In the genomic region with DNA sequence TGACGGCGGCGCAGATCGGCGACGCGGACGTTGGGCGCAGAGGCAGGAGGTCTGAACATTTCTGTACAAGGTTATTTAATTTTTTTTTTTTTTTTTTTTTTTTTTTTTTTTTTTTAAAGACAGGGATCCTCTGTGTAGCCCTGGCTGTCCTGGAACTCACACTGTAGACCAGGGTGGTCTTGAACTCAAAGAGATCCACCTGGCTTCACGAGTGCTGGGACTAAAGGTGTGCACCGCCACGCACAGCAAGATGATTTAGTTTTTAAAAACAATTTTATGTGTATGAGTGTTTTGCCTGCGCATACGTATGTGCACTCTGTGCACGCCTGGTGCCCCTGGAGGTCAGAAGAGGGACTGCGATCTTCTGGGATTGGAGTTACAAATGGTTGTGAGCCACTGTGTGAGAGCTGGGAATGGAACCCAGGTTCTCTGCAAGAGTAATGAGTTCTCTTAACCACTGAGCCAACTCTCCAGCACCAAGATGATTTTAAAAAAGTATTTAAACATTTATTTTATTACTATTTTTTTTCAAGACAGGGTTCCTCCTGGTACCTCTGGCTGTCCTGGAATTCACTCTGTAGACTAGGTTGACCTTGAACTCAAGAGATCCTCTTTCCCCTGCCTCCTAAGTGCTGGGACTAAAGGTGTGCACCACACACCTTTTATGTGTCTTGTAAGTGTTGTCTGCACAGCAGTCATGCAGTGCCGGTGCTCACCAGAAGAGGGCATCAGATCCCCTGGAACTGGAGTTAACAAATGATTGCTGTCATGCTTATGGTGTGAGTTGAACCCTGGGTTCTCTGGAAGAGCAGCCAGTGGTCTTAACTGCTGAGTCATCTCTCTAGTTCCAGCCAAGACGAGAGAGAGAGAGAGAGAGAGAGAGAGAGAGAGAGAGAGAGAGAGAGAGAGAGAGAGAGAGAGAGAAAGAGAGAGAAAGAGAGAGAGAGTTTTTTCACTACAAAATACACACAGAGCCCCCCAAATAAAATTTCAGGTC, we compare ENCODE assay signal across 9 mouse cellular contexts. TPM values are rescaled to one million over a fixed set of nuclear protein-coding genes. Genes with fewer than 3 reads are reported as not detected.
A peak's percentile ranks its signal among the peaks of the same experiment; 100 is the strongest.
DNase-seq lines count a peak whose midpoint lies in the region; ATAC-seq and TF ChIP-seq lines count a peak whose summit lies in the region.
"Had no signal": no experiment of that assay in that cellular context is flagged by ENCODE, and none has a peak within 500 bp of the region (broad histone marks: within the 10 kb centered on the region; RNA-seq: fewer than 3 reads in every experiment).

TSS of gene Gm7075 (minus strand) at position 51 of the 997 bp plus-strand sequence.

- no peak for ATAC-seq in intestine, embryonic 14.5 days (replicated peaks; ENCODE audit: low FRiP score, low TSS enrichment, low read depth)
- no peak for ATAC-seq in intestine, embryonic 16.5 days
- no peak for ATAC-seq in lung, embryonic 14.5 days (ENCODE audit: insufficient read depth)

- TF ChIP-seq RAD21 in MEL (IDR thresholded peaks at IDR 0.05; ENCODE audit: low read depth, low read length): peak; percentile 33

- H3K9ac ChIP-seq in intestine, embryonic 14.5 days (ENCODE audit: low read length): no peak within 1 kb of the TSS
- no peak within 1 kb of the TSS for H3K9ac ChIP-seq in intestine, embryonic 16.5 days (ENCODE audit: low read depth, low read length)
- H3K9ac ChIP-seq in MEL (ENCODE audit: control insufficient read depth, low read depth, low read length, poor library complexity, severe bottlenecking): peak within 1 kb of the TSS; percentile 34
- H3K9ac ChIP-seq in lung, embryonic 14.5 days: no peak within 1 kb of the TSS
- H3K9ac ChIP-seq: heart, embryonic 13.5 days had no signal

- no peak within 1 kb of the TSS for H3K4me3 ChIP-seq in intestine, embryonic 14.5 days (ENCODE audit: low read depth, low read length)
- no peak within 1 kb of the TSS for H3K4me3 ChIP-seq in intestine, embryonic 16.5 days (ENCODE audit: low read length)
- H3K4me3 ChIP-seq in C2C12 (ENCODE audit: insufficient read depth, poor library complexity, severe bottlenecking) (no peak within 1 kb of the TSS), MEL (ENCODE audit: control insufficient read depth in 1 of 2, insufficient read depth in 1 of 2, low read depth in 2 of 2, low read length in 2 of 2) (peak within 1 kb of the TSS; percentile 33 to 39)
- H3K4me3 ChIP-seq in lung, embryonic 14.5 days (ENCODE audit: low read depth, low read length): no peak within 1 kb of the TSS
- H3K4me3 ChIP-seq: heart, embryonic 13.5 days; myocyte had no signal

- no peaks in the 10 kb centered on the region for H3K27me3 ChIP-seq in intestine, embryonic 14.5 days (replicated peaks; ENCODE audit: control insufficient read depth, insufficient read depth, low read length)
- H3K27me3 ChIP-seq in intestine, embryonic 16.5 days (replicated peaks; ENCODE audit: control insufficient read depth, insufficient read depth, low read length): no peaks in the 10 kb centered on the region
- no peaks in the 10 kb centered on the region for H3K27me3 ChIP-seq in C2C12 (ENCODE audit: control insufficient read depth, insufficient read depth, insufficient read length)
- H3K27me3 ChIP-seq in MEL (ENCODE audit: control insufficient read depth in 1 of 2, insufficient read depth in 2 of 2, low read length in 2 of 2): no peaks in the 10 kb centered on the region; a peak in 1 of 4 replicates
- H3K27me3 ChIP-seq in lung, embryonic 14.5 days (ENCODE audit: insufficient read depth, low read length): no peaks in the 10 kb centered on the region
- H3K27me3 ChIP-seq: heart, embryonic 13.5 days had no signal

- no peak for TF ChIP-seq POLR2A in MEL (IDR thresholded peaks at IDR 0.05; ENCODE audit: control insufficient read depth in 1 of 2, insufficient read depth in 1 of 2, low read depth in 1 of 2, low read length in 2 of 2, poor library complexity in 1 of 2)

- H3K4me2 ChIP-seq in intestine, embryonic 14.5 days (ENCODE audit: low read length): no peak within 1 kb of the TSS
- no peak within 1 kb of the TSS for H3K4me2 ChIP-seq in intestine, embryonic 16.5 days (ENCODE audit: low read depth, low read length)
- no peak within 1 kb of the TSS for H3K4me2 ChIP-seq in lung, embryonic 14.5 days
- H3K4me2 ChIP-seq: heart, embryonic 13.5 days had no signal

- H3K27ac ChIP-seq in intestine, embryonic 14.5 days (ENCODE audit: low read depth): no peak within 1 kb of the TSS
- no peak within 1 kb of the TSS for H3K27ac ChIP-seq in intestine, embryonic 16.5 days (ENCODE audit: low read length)
- no peak within 1 kb of the TSS for H3K27ac ChIP-seq in MEL (ENCODE audit: control insufficient read depth, low read depth, low read length)
- no peak within 1 kb of the TSS for H3K27ac ChIP-seq in lung, embryonic 14.5 days (ENCODE audit: low read depth)
- H3K27ac ChIP-seq: heart, embryonic 13.5 days had no signal

- no peak for TF ChIP-seq EP300 in MEL (IDR thresholded peaks at IDR 0.05; ENCODE audit: low read depth in 1 of 2, low read length in 2 of 2)

- peak; percentile 63 for DNase-seq in intestine, embryonic 14.5 days (ENCODE audit: low spot score)
- DNase-seq in MEL (ENCODE audit: low read depth, low spot score): peak; percentile 91
- DNase-seq in fibroblast of lung, adult 2 months (ENCODE audit: low read depth): peak; percentile 15
- peak; percentile 64 for DNase-seq in lung, embryonic 14.5 days
- peak; percentile 33 to 53 for DNase-seq in spleen, postnatal 36 days (ENCODE audit: low spot score in 2 of 2)

- H3K79me2 ChIP-seq in C2C12 (ENCODE audit: control insufficient read depth, insufficient read depth): no peaks in the 10 kb centered on the region
- H3K79me2 ChIP-seq in MEL (ENCODE audit: control insufficient read depth, insufficient read depth, low read length, poor library complexity): no peaks in the 10 kb centered on the region

- H3K36me3 ChIP-seq in intestine, embryonic 14.5 days (ENCODE audit: control insufficient read depth, insufficient read depth, low read length): no peaks in the 10 kb centered on the region
- no peaks in the 10 kb centered on the region for H3K36me3 ChIP-seq in intestine, embryonic 16.5 days (ENCODE audit: control insufficient read depth, insufficient read depth, low read length)
- no peaks in the 10 kb centered on the region for H3K36me3 ChIP-seq in C2C12 (ENCODE audit: control insufficient read depth, insufficient read depth)
- no peaks in the 10 kb centered on the region for H3K36me3 ChIP-seq in MEL (ENCODE audit: control insufficient read depth in 1 of 2, insufficient read depth in 2 of 2, low read length in 2 of 2)
- H3K36me3 ChIP-seq in lung, embryonic 14.5 days (ENCODE audit: insufficient read depth): no peaks in the 10 kb centered on the region
- H3K36me3 ChIP-seq: heart, embryonic 13.5 days had no signal

- no peak within 1 kb of the TSS for H3ac ChIP-seq in C2C12 (ENCODE audit: control insufficient read depth, insufficient read length, low read depth)

- WGBS in intestine, embryonic 14.5 days: 87% methylated on average over 18 of the region's 18 CpGs
- 84% methylated on average over 18 of the region's 18 CpGs for whole genome bisulfite sequencing in intestine, embryonic 16.5 days
- WGBS in lung, embryonic 14.5 days: 86% methylated on average over 18 of the region's 18 CpGs

- H3K9me3 ChIP-seq in intestine, embryonic 14.5 days (ENCODE audit: control insufficient read depth, low read length): no peaks in the 10 kb centered on the region
- H3K9me3 ChIP-seq in intestine, embryonic 16.5 days (ENCODE audit: control insufficient read depth, low read length): no peaks in the 10 kb centered on the region
- no peaks in the 10 kb centered on the region for H3K9me3 ChIP-seq in MEL (replicated peaks; ENCODE audit: insufficient read depth, low read length)
- H3K9me3 ChIP-seq in lung, embryonic 14.5 days (ENCODE audit: low read depth, low read length): no peaks in the 10 kb centered on the region
- H3K9me3 ChIP-seq: heart, embryonic 13.5 days had no signal

- no peaks in the 10 kb centered on the region for H3K4me1 ChIP-seq in intestine, embryonic 14.5 days (replicated peaks; ENCODE audit: control insufficient read depth, insufficient read depth, low read length)
- no peaks in the 10 kb centered on the region for H3K4me1 ChIP-seq in intestine, embryonic 16.5 days (ENCODE audit: control insufficient read depth, insufficient read depth, low read length)
- peaks cover 0 to 4% of the 10 kb centered on the region in 2 experiments; a peak in 1 of 4 replicates for H3K4me1 ChIP-seq in MEL (ENCODE audit: control insufficient read depth in 1 of 2, insufficient read depth in 2 of 2, low read length in 2 of 2)
- no peaks in the 10 kb centered on the region for H3K4me1 ChIP-seq in lung, embryonic 14.5 days (ENCODE audit: insufficient read depth)
- H3K4me1 ChIP-seq: heart, embryonic 13.5 days had no signal

- H3K79me3 ChIP-seq in C2C12 (ENCODE audit: low read depth): no peaks in the 10 kb centered on the region

- TF ChIP-seq CTCF in C2C12 (IDR thresholded peaks at IDR 0.05; ENCODE audit: control insufficient read depth, insufficient read depth, insufficient read length) (peak; percentile 14), MEL (IDR thresholded peaks at IDR 0.05 in 2 of 3, conservative IDR thresholded peaks at IDR 0.05 in 1 of 3; ENCODE audit: control insufficient read depth in 1 of 3, insufficient read depth in 1 of 3, low read depth in 2 of 3, low read length in 3 of 3, poor library complexity in 1 of 3, severe bottlenecking in 1 of 3) (peak; percentile 61 to 75 (median 72))
- peak; percentile 68 for TF ChIP-seq CTCF in lung, embryonic 14.5 days (IDR thresholded peaks at IDR 0.05; ENCODE audit: low read depth)

TF ChIP-seq in C2C12, 6 proteins besides CTCF, POLR2A, EP300 and RAD21 (continues in another document):
- TF ChIP-seq MYOG (IDR thresholded peaks at IDR 0.05; ENCODE audit: control insufficient read depth, extremely low read depth, insufficient read length): no peak
- no peak for TF ChIP-seq MYOD1 (IDR thresholded peaks at IDR 0.05; ENCODE audit: control insufficient read depth, insufficient read length, low read depth)
- TF ChIP-seq CEBPB (IDR thresholded peaks at IDR 0.05; ENCODE audit: low read depth): no peak
- no peak for TF ChIP-seq FOSL1 (IDR thresholded peaks at IDR 0.05; ENCODE audit: insufficient read depth, low read length, poor library complexity, severe bottlenecking)

TF ChIP-seq in MEL, 35 proteins besides CTCF, POLR2A, EP300 and RAD21 (continues in another document):
- TF ChIP-seq CHD2 (IDR thresholded peaks at IDR 0.05; ENCODE audit: low read length) (no peak), SMC3 (IDR thresholded peaks at IDR 0.05; ENCODE audit: low read depth, low read length) (peak; percentile 61), RCOR1 (IDR thresholded peaks at IDR 0.05; ENCODE audit: low read depth, low read length) (no peak), TAL1 (IDR thresholded peaks at IDR 0.05; ENCODE audit: low read length) (no peak), MYB (IDR thresholded peaks at IDR 0.05; ENCODE audit: low read depth, low read length) (no peak)

RNA-seq across cellular contexts. Expression of gene Gm7075, which starts in this region (rescaled TPM):
- polyA plus RNA-seq in intestine, embryonic 14.5 days (2014; fragmentation: Nextera tagmentation; extraction: Ambion mirVana): not detected in 2 replicates
- not detected in 2 replicates for polyA plus RNA-seq in intestine, embryonic 16.5 days (2015; fragmentation: Nextera tagmentation; extraction: Ambion mirVana)
- not detected for polyA plus RNA-seq in C2C12 (2012; fragmentation: generic; extraction: Trizol)
- not detected in 2 replicates for total RNA-seq in MEL (2012; rRNA removed)
- not detected for polyA plus RNA-seq in MEL (2012; ENCODE audit: insufficient read depth in 1 of 2, insufficient read length in 2 of 2, low read depth in 1 of 2, low replicate concordance in 2 of 2, missing spikeins in 1 of 2)
- polyA plus RNA-seq in lung, embryonic 14.5 days (2014; fragmentation: Nextera tagmentation; extraction: Ambion mirVana): not detected in 2 replicates
- polyA plus RNA-seq: heart, embryonic 13.5 days; myocyte had no signal

Comparison
In these comparisons a context has a peak if more than half of its experiments do, and no peak if none do; other contexts are left out.
1. Peak in DNase-seq in intestine, embryonic 14.5 days; RNA of the gene not detected or under 1 TPM.
2. Peak in DNase-seq, H3K4me3 ChIP-seq and H3K9ac ChIP-seq in MEL; RNA of the gene not detected or under 1 TPM.
3. Peak in DNase-seq in lung, embryonic 14.5 days; RNA of the gene not detected or under 1 TPM.
4. DNase-seq: peak in every context shown above with its lines; median percentile 91 in MEL; 64 in lung, embryonic 14.5 days; 63 in intestine, embryonic 14.5 days; 43 in spleen, postnatal 36 days; 15 in fibroblast of lung, adult 2 months.
5. CTCF ChIP-seq: peak in every context shown above with its lines; median percentile 72 in MEL; 68 in lung, embryonic 14.5 days; 14 in C2C12.